Mouse (Mus musculus): Measurements from ENCODE around the gene Il1rap.

DNA sequence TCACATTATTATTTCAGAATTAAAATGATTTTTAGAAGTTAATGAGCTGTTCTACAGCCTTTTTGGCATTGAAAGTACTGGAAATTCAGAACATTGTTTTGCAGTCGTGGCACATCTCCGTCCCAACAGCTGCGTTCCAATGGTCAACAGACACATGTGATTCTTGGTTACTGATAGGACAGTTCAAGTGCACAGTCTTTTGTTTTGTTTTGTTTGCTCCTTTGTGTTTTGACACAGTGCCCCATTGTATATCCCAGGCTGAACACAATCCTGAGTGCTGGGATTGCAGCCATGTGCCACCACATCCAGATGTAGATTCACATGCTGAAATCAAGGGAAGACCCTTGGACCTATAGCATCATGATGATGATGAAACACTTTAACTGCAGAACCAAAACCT lies 129.4 kb downstream of the Il1rap start:
- TF ChIP-seq GATA1 (IDR thresholded peaks at IDR 0.05; ENCODE audit: low read length) (no peak), TAL1 (IDR thresholded peaks at IDR 0.05; ENCODE audit: low read length) (no peak)
